Mouse (Mus musculus) liver, postnatal 0 days (tissue): ENCODE results near the gene Ankrd63.

Experiments
- CTCF ChIP-seq: sonication (generic); IDR thresholded peaks from 2 replicates; pipeline ENCODE4 v1.5.1; 2016; ENCODE audit warnings: antibody characterized with exemption, low read depth
- EP300 ChIP-seq: IDR thresholded peaks from 2 replicates; pipeline ENCODE4 v1.6.1; 2016; ENCODE audit warnings: antibody characterized with exemption, low read depth, mild to moderate bottlenecking

GRCm38 (mm10) chr2:118728337-118728736 lies 24.6 kb upstream of the Ankrd63 start, which contains the start of gene Plcb2:
- TF ChIP-seq EP300 (no peak), CTCF (no peak)
